Mouse (Mus musculus) testis, postnatal 10 days (tissue): Measurements from ENCODE around the gene Thada.

ENCODE experiments used
- DNase-seq: peaks from one replicate; pipeline ENCODE4 v3.0.0; 2021; ENCODE audit warnings: low spot score

Gene Thada

GRCm38 (mm10) chr17:84474312-84474711, 8.3 kb upstream of the Thada start:
- DNase-seq, result no peak

DNA sequence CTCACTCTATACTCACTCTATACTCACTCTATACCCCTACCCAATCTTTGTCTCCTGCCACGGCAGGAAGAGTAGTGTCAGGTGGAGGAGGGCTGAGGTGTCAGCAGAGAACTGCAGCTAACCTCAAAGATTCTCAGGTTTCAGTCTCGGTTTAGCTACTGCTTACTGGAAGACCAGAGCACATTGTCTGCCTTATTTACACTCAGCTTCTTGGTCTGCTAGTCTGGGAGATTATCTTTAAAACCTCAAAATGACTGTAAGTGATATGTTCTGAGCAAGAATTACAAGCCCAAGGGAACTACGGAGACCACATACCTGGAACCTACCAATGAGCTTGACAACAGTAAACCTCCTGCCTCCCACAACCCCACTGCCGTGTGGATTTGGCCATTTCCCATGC, 31.0 kb downstream of the Thada start:
- no peak for DNase-seq

DNA sequence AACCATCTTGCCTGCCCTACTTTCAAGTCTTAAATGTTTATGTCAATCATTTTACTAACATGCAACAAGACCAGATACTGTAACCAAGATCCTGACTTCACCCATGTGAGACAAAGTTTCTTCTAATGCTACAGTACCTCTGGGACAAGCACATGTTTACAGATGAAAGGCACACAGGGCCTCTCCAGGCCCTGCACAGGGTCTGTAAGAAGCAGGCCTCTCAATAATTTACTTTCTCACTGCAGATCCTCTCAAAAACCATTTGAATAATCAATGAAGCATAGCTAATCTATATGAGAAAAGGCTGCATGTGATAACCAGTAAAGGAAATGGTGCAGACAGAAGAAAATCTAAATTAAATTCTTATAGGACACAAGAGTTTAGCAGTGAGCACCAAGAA, 31.8 kb downstream of the Thada start:
- DNase-seq, result no peak

DNA sequence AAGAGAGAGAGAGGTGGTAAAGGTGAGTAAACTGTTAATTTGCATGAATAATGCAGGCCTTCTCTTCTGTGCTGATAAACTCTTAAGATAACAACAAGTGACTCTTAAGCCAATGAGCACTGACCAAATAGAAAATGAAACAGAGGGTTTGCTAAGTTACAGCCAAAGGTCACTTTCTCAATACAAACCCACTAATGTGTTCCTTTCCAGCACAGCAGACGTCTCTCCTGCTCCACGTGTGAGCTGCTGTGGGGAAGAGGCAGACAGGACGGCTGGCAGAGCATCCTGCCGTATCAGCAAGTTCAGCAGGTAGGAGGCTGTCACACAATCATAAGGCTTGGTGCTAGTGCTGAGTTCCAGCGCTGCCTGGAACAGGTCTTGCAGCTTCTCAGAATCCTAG, 34.0 kb downstream of the Thada start:
- no peak for DNase-seq

DNA sequence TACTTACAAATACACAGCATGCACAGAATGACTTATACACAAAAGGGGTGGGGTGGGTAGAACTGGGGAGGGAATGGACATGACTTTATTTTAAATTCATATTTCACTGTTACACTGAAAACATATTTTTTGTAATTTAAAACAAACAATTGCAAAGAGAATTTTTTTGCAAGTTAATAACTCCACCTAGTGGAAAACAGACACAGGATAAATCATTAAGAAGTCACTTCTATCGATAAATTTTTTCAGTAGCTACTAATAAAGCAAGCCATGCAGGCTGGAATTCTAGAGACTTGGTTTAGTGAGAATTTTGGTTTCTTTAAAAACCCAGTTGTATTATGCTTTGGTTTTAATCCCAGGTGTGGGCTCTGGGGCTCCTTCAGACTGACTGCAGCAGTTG, 41.7 kb downstream of the Thada start:
- DNase-seq, result no peak

DNA sequence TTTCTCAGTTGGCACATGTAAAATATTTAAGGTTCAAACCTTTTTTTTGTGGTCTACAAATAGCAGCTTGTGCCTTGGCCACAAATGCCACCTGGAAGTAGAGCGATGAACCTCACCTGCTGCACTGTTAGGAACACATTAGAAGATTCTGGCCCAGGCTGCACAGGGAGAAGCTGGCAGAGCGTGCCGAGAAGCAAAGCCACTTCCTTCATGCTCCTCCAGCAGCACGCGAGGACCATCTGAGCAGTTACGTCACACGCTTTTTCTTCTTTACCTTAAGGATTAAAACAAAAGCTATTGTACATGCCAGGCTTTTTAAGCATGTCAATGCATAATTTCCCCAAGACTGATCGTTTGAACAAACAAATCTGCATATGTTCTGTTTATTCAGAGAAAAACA, 43.1 kb downstream of the Thada start:
- no peak for DNase-seq

DNA sequence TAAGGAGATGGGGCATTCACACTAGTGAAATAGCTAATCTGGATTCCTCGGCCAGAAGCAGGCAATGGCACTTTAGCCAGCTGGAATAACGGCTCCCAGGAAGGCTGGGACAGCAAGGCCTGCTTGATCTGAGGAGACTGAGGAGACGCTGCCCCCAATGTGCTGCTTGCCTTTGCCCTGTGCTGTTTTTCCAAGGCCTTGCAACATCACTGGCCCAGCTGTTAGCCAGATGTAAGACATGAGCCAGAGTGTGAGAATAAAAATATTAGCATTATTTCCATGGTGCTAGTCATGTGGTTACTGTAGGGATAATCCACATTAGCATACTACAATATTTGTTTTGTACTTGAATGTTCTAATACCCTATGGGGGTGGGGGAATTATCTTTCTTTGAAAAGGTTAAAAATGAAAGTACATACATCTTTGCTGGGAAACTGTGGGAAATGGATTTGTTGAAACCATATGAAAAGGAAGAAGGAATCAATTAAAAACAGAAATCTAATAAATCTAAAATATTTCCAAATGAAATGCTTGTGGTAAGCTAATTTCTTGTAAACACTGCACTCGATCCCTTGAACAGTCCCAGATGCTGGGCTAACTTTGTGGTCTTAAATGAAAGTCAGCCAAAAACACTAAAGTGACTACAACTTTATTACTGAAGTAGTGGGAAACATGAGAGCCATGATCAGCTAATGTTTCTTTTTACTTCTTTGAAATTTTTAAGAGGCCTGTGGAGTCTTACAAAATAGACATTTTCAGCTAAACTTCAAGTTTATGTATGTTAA, 43.8 kb downstream of the Thada start:
- peak; percentile 49 for DNase-seq

GRCm38 (mm10) chr17:84421042-84421441, 45.0 kb downstream of the Thada start:
- DNase-seq, result peak; percentile 57

- no peak for DNase-seq
Observed at GRCm38 (mm10) chr17:84420276-84420639, 45.7 kb downstream of the Thada start.

GRCm38 (mm10) chr17:84419326-84420275, 46.4 kb downstream of the Thada start:
- DNase-seq, result peak; percentile 30

- peak; percentile 23 for DNase-seq
Observed at GRCm38 (mm10) chr17:84415936-84416335, 50.1 kb downstream of the Thada start.

DNA sequence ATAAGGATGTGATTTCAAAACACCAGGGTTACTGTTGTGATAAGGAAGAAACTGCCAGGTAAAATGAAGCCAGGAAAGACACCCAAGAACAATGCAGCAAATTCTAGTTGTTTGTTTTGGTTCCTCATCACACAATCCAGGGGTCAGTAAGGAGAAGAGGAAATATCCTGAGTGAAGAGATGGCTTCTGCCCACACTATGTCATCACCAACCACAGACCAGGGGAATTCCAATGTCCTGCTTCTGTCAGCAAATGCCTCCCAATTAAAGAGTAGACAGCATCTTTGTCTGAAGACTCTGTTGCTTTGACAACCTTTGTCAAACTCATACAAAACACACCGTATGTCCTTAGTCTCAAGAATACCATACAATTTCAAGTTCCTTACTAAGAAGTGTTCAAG, 57.3 kb downstream of the Thada start:
- no peak for DNase-seq

DNA sequence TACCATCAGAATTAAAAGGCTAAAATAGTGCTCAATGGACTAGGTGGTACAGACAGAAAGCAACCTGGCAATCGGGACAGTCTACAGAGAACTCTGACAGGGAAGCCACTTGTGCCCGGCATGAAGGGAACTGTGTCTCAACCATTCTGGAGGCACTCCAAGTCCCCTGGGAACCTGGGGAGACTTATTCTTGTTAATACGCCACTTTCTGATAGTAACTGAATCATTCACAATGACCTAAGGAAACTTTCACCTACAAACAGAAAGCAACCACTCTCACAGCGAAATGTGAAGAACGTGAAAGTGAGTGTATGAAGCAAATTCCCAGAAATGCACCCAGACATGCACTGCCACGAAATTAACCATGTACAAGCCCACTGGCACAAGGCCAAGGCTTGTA, 60.4 kb downstream of the Thada start:
- DNase-seq, result peak; percentile 39

DNA sequence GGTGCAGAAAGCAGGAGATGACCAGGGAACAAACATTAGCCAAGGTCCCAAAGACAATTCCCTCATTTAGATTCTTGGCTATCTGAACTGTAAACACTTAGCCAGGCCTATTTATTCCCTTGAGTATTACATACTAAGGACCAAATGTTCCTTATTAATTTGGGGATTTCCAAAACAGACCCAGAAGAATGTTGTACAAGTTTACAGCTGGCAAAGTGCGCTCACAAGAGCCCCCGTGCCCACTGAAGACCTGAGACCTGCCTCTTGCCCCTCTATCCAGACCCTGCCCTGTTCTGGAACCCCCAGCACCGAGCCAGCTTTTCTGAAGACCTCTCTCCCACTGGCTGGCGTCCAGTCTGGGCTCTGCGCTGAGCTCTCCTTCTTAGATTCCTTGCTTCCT, 64.2 kb downstream of the Thada start:
- peak; percentile 48 for DNase-seq

GRCm38 (mm10) chr17:84399431-84399830, 66.6 kb downstream of the Thada start:
- no peak for DNase-seq

GRCm38 (mm10) chr17:84390026-84390425, 76.0 kb downstream of the Thada start:
- no peak for DNase-seq

- DNase-seq, result no peak
Observed at GRCm38 (mm10) chr17:84386176-84386575, 79.8 kb downstream of the Thada start.

DNA sequence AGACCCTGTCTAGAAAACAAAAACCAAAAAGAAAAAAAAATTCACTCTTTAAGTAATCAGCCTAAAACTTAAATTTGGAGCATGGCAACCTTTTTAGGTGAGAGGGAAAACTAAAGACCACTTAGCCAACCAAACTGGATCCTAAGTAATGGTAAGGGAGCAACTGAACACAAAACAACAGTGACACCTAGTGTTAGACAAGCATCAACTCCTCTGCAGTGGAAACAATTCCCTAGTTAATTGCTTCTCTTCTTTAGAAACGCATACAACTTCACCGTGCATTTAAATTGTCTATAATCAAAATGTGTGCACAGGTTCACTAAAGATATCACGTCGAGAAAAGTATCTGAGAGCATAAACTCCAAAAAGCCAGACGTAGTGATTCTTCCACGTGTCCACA, 80.3 kb downstream of the Thada start:
- DNase-seq, result no peak

- DNase-seq, result no peak
Observed at GRCm38 (mm10) chr17:84384661-84385060, 81.3 kb downstream of the Thada start.

- DNase-seq, result no peak
Observed at GRCm38 (mm10) chr17:84380340-84380739, 85.7 kb downstream of the Thada start.

DNA sequence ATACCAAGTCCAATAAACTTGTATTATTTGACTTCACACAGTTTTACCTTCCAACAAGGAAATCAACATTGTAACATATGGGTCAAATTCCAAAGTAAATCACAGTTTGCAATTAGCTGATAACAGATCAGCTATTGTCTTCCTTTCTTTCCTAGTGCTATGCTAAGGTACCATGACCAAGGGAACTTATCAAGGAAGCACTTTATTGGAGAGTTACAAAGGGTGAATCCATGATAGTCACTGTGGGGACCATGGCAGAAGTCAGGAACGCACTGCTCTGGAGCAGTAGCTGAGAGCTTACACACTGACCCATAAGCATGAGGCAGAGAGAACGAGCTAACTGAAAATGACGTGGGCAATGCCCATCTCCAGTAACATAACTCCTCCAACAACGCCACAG, 89.1 kb downstream of the Thada start:
- DNase-seq, result no peak

- DNase-seq, result peak; percentile 29
Observed at GRCm38 (mm10) chr17:84372411-84373045, 93.5 kb downstream of the Thada start.

DNA sequence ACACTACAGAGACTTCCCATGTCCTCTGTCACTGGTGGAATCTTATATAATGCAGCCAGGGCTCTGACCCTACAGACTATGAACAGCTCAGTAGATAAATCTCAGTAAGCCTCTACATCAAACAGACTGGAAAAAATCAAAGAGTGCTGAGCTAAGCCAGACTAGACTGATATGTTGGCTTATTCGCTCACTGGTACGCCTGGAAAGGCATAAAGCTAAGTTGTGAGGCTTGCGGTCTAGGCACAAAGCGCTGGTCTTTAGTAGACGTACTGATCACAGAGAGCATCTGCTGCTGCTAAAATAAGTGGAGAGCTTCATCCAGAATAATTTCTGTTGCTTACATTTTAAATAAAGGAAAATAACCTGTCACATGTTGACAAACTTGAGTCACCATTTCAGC, 95.6 kb downstream of the Thada start:
- peak; percentile 30 for DNase-seq
